Mouse (Mus musculus): ENCODE data around the gene Gabrp.

Gabrp gene

DNA sequence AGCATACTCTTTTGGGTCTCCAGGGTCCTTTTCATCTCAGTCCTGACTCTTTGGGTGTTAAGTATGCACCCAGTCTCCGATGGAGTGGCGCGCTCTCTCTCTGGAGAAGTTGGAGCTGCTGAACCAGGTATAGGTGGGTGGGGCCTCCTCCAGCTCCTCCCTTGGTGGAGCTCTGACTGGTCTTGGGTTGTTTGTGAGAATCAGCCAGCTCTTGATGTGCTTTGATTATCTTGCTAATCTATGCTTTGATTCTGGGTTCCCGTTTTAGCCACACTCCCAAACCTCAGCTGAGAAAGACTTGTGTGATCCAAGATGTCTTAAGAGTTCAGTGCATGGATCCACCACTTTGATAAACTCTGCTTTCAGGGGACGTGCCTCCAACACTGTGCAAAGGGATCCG, at the start of gene Gabrp:
TSS of gene Gabrp (minus strand) at position 101 of the 400 bp plus-strand sequence.
- peak; percentile 13 for DNase-seq (ENCODE audit: low spot score)

DNA sequence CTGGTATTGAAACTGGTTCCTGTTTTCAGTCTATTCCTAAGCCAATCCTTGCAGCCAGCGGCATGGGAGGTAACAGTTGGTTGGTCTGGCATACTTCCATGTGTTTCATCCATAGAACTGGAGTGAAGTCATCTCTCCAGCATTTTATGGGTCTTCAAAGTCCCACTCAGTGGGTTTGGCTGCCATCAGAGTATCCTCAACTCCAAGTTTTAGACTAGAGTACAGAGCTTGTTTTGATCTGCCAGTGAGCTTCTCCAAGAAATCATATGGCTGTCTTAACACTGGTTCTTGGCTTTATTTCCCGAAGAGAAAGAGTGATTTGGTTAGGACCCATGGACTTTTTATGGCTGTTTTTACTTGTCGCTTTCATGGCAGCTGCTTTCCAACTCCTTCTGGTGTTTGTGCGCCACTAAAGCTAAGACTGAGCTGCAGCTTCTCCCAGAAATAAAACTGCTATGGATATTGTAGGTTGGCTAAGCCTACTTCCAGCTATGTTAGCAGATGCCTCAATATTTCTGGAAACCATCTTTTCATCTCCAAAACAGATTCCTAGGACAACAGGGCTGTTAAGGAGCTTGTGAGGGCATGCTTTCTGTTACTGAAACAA, 48.5 kb upstream of the Gabrp start:
- no peak for DNase-seq (ENCODE audit: low spot score)

DNA sequence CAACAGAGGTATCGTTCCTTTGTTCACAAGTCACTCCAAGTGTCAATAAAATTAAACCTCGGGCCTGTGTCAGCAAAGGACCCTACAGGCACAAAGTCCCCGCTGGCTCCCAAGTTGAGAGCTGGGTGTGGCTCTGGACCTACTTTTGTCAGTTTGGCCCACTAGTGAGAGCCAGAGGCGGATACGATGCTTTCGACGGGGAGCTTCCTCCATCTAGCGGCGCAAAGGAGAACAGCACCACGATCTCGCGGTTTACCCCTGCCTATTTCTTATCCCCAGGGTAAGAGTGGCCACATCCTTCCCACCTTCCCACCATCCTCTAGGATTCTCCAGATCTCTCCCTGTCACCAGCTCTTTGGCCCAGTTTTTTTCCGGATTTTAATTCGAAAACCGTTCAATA, 35.5 kb upstream of the Gabrp start:
- DNase-seq (ENCODE audit: low spot score), result peak; percentile 65

DNA sequence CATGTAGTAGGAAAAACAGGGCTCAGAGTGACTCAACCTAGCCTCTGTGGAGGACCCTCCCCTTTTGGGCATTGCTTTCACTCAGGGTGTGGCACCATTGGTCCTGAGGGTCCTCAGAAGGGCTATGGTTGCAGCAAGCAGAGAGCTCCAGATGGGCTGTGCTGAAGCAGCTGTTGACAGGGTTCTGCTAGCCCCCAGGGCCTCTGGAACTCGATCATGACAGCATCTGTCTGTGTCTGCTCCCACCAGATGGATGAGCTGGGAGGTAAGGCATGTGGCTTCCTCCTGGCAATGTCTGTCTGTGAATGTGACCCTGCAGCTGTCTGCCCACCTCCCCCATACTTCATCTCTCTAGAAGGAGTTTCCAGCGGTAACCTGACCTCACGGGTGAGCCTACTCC, 29.0 kb upstream of the Gabrp start:
- no peak for DNase-seq (ENCODE audit: low spot score)

DNA sequence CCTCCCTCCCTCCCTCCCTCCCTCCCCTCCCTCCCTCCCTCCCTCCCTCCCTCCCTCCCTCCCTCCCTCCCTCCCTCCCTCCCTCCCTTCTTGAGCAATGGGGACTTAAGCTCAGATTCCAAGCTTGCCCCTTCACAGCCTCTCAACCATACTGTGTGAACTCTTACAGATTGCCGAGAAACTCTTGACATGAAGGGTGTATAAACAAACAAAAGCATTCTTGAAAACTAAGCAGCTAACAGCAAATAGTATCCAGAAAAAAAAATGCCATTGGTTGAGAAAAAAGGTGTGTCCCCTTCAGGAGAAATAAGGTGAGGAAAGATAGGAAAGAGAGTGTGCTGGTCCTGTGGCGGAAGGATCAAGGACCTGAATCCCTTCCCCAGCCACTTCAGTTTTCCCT, 24.4 kb upstream of the Gabrp start:
- no peak for DNase-seq (ENCODE audit: low spot score)

DNA sequence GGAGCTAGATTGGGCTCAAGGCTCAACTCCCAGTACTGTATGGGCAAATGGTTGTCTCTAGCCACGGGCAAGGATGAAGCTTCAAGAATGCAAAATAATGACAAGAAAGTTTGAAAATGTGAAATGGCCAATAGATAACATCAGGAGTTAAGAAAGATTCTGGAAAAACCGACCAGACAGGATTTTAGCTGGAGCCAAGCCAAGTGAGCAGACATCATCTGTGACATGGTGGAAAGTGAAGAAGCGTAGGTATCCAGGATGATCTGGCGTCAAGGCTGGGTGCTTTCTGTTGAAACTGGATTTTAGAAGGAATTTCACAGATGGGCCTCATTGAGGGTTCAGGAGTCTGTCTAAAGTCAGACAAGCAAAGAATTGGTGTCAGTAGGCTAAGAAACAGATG, 20.2 kb upstream of the Gabrp start, which contains the start of gene D130052B06Rik:
TSS of gene D130052B06Rik (plus strand) at position 317 of the 400 bp plus-strand sequence.
- DNase-seq (ENCODE audit: low spot score), result no peak

DNA sequence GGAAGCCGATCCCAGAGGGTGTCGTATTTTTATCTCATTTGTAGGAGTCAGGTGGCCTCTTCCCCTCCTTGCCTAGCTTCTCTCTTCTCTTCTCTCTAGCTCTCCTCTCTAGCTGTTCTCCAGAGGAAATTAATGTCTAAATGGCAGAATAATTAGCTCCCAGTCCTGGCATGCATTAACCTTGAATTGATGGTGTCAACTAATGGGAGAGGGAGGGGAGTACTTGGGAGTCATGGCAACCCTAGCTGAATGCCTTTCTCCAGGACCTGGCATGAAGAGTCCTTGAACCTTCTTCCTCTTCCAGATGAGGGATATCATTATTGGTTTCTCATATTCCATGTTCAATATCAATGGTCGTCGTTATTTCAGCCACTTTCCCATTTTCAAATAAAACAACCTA, 17.9 kb upstream of the Gabrp start:
- DNase-seq (ENCODE audit: low spot score), result no peak

DNA sequence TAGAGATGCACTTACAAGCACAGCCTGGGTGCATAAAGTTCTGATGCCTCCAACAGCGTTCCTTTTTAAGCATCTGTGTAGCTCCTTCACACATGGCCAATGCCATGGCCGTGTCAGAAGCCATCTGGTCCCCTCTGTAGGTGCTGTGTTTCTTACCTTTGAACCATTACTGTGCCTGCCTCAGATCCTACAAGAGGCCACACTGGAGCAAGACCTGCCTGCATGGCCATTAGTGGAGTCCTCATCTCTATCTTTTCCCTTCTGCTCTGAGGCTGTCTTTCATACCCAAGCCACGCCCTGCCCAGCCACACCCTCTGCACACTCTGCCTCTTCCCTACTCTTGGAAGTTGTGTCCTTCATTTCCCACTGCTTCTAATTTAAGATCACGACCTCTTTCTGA, 14.1 kb upstream of the Gabrp start:
- no peak for DNase-seq (ENCODE audit: low spot score)

DNA sequence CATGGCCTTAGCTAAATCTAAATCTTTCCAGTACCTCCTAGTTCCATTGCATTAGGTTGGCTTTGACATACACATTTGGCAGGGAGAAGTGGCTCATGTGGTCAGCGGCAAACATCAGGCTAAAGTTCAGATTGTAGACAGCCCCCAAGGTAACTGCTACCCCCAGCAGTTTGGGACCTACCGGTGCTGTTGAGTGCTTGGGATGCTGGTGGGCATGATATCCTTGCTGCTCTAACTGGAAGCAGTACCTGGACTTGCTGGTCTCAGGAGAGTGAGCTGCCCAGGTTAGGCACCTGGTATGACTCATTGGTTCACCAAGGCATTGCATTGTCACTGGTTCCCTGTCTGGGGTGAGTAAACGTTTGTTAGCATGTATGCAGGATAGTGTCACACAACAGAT, 12.0 kb upstream of the Gabrp start:
- DNase-seq (ENCODE audit: low spot score), result no peak

DNA sequence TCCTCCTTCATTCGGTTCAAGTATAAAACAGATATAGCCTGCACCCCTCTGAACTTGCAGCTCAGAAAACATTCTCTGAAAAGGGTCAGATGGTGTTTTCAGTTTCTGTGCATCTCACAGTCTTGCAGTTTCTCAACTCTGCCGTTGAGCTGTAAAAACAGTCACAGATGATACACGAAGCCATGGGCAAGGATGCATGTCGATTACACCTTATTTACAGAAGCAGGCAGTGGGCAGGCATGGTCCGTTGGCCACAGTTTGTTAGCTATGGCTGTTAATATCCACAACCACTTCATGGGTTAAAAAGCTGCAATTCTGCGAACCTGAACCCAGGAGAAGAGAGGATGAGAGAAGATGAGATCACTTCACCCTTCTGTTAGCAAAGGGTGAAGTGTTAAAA, 7.9 kb upstream of the Gabrp start:
- no peak for DNase-seq (ENCODE audit: low spot score)

DNA sequence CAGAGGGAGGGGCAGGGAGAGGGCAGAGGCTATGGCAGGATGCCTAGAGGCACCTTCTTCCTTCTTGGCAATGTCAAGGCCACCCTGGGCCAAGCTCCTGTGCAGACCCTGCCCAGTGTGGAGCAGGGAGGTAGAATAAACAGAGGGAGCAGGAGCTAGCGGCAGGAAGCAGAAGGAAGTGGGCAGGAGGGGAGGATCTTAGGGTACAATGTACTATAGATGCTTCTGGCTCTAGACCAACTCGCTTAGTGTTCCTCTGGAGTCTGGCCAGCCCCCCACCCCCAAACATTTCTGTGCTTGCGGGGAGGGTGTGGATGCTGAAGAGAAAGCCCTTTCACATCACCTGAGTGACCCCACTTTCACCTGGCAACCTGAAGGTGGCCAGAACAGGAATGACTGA, 862 bp upstream of the Gabrp start:
- peak; percentile 14 for DNase-seq (ENCODE audit: low spot score)

DNA sequence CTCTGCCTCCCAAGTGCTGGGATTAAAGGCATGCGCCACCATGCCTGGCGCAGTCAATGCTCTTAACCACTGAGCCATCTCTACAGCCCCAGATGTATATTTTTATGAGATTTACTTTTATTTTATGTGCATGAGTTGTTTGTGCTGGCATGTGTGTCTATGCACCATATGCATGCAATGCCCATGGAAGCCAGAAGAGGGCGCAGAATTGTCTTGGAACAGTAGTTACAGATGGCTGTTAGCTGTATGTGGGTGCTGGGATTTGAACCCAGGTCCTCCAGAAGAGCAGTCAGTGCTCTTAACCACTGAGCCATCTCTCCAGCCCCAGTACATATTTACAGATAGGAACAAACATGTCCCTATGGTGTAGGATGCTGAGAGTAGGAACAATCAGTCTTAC, 3.8 kb downstream of the Gabrp start:
- no peak for DNase-seq (ENCODE audit: low spot score)

DNA sequence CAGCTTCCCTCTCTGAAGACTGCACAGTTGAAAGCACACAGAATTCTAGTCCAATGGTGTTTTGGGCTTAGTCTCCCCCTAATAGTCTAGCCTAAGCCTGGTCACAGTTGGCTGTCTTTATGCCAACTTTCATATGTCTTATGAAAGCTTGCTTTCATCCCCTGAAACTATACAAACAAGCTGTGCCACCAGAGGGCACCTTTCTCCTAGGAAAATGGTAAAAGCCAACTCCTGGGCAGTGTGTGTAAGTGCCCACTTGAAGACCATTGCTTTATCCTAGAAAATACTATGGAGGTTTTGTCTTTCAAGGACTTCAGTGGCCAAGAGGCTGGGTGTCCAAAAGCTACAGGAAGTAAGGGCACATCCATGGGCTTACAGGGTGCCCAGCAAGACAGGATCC, 8.3 kb downstream of the Gabrp start:
- no peak for DNase-seq (ENCODE audit: low spot score)

DNA sequence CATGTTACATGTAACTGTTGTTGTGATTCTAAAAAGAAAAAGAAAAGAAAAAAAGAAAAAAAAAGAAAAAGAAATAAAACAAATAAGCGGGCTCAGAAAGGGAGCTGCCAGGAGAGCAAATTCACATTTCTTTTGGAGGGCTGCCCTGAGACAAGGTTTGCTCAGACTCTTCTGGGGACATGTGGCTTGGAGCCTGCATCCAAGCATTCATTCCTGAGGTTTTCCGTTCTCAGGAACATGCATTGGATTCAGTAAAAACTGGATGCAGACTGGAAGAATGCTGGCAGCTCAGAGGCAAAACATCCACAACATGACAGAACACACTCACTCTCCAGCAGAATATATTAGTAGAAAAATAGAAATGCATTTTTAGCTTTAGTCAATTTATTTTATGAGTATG, 14.8 kb downstream of the Gabrp start:
- no peak for DNase-seq (ENCODE audit: low spot score)

DNA sequence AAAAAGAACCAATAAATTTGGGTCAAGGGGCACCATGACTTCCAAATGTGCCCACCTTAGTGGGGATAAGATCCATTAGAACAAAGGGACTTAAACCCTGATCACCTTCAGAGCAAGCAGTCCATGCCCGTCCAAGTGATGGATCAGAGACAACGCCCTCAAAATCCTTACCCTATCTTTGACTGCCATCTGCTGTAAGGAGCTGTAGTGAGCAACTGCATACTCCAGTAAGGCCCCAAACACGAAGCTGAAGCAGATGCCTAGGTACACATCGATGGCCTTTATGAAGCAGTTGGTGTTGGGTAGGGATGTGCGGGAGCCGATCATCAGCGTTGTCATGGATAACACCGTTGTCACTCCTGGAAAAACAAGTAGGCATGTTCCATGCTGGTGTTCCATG, 24.6 kb downstream of the Gabrp start:
- DNase-seq (ENCODE audit: low spot score), result no peak

DNA sequence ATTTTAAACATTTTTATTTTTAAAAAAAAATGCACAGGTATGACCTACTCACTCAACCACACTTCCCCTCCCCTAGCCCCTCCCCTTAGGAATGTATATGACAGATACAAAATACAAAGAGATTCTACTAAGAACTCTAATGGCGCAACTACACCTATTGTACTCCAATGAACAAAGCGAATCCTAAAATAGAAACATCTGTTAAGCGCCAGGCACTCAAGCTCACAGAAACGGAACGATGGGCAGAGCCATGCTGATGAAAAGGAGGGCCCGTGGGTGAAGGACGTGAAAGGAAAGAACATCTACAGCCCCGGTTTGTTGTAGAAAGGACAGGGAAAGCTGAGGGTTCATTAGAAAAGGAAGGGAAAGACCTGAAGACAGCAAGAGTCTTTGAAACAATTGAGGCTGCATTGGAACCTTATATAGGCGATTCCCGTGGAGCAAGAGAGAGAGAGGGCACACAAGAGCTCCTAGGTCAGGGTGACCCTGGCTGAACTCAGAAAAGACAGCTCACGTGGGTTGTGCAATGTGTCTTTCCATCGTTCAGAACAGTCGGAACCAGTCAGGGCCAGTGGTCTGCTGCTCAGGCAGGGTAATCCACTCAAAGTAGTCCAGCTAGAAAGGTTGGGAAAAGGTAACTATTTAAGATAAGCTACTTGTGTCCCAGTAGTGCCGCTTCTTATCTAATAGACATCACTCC, 27.7 kb downstream of the Gabrp start:
- DNase-seq (ENCODE audit: low spot score), result no peak

DNA sequence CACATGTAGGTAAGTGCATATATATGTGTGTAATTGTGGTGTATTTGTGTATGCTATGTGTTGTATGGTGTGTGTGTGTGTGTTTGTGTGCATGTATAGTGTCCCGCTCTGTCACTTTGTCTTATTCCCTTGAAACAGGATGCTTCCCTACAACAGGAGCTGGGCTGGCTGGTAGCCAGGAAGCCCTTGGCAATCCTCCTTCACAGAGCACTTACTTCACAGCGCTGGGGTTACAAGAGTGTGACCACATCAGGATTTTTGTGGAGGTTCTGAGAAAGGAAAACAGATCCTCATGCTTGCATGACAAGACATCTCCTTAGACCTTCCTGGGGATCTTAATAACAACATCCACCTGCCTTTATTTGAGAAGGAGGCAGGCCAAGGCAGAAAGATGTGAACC, 31.4 kb downstream of the Gabrp start:
- no peak for DNase-seq (ENCODE audit: low spot score)

DNA sequence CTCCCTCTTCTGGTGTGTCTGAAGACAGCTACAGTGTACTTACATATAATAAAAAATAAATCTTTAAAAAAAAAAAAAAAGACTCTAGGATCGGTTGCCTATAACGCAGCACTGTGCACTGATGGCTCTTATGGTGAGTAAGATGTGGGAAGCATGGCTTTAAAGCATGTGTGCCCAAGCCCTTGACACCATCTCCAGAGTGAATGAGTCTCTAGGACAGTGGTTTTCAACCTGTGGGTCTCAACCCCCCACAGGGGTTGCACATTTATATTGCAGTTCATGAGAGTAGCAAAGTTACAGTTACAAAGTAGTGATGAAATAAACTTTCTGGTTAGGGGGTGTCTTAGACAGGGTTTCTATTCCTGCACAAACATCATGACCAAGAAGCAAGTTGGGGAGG, 33.8 kb downstream of the Gabrp start:
- DNase-seq (ENCODE audit: low spot score), result no peak

DNA sequence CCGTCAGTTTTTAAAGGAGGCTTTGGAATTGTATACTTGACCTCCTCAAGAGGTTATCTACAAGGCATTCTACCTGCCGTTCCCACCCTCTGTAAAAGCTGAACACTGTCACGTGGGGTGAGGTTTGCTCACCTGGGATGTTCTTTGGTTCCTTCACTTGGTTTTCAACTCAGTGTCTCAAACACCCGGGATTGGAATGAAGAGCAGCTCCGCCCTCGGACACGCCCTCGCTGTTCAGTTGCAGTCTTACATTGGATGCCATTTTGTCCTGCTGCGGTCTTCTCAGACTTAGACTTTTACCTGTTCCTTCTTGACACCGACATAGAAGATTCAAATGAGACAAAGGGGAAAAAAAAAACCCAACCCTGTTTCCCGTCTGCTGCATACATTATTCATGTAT, 34.6 kb downstream of the Gabrp start:
- DNase-seq (ENCODE audit: low spot score), result no peak

DNA sequence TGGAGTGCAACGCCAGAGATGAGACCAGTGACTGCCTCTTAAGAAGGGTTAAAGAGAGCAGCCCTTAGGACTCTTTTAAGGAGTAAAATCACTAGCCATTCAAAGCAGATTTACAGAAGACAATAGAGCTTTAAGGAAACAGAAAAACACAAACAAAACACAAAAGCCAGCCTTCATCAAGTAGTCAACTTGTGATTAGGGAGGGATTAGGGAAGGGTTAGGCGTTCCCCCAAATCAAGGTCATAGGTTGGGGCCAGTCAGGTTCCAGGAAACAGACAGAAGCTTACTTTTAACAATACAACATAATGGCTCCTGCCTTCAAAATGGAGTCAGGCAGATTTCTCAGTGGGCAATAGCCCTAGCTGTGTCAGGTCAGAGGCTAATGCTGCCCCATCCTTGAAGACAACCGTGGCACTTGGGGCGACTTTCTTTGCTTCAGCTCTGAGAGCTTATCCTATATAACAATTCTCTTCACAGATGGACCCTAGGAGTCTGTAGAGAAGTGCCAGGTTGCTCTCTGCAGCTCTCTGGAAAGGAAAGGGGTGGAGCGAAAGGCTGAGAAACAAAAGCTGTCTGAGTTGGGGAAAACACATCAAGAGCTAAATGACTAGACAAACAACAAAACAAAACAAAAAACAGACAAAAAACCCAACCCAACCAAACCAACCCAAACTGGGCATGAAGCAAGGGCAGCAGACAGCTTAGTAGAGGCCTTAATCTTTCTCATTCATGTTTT, 41.2 kb downstream of the Gabrp start:
- DNase-seq (ENCODE audit: low spot score), result no peak

DNA sequence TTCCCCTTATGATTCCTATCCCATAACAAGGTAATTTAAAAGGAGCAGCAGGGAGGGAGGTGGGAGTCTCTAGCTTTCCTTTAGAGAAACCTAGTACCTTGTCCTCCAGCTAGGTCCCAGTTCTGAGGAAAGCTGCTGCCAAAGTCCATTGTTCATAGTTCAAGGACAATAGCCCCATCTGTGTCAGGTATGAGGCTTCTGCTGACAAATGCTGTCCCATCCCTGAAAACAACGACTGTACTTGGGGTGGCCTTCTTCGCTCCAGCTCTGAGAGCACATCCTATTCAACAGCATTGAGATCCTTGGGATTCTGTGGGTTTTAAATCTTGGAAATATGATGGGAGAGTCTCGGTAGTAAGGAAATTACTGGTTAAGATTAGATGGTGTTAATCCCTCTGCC, 42.1 kb downstream of the Gabrp start:
- DNase-seq (ENCODE audit: low spot score), result no peak

DNA sequence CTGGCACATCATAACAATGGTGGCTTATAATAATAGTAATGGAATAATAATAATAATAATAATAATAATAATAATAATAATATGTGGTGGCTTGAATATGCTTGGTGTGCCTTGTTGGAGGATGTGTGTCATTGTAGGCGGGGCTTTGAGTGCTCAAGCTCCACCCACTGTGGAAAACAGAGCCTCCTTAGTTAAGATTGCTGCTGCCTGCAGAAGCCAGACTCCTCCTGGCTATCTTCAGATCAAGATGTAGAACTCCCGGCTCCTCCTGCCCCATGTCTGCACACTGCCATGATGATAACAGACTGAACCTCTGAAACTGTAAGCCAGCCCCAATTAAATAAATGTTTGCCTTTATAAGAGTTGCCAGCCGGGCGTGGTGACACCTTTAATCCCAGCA, 44.2 kb downstream of the Gabrp start:
- DNase-seq (ENCODE audit: low spot score), result no peak

DNA sequence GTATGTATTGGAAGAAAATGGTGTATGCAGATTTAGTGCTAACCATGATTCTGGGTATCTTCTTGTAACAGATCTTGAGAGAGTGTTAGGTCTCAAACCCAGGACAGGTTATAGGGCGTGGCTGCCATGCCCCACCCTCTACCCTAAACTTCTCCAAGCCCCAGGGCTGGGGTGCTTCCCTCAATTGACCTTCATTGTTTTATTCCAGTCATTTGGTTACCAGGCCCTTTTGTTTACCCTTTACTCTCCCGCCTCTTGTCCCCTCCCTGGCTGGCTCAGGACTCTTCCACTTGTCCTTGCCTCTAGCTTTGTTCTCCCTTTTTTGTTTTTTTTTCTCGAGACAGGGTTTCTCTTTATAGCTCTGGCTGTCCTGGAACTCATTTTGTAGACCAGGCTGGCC, 45.2 kb downstream of the Gabrp start:
- no peak for DNase-seq (ENCODE audit: low spot score)

Data from ovary, postnatal 36 days (tissue).